Mouse (Mus musculus): Measurements from ENCODE around the gene Aldh3b1. TPM values are rescaled to one million over a fixed set of nuclear protein-coding genes. Genes with fewer than 3 reads are reported as not detected.
"Not testable (repeated sequence)": the region's sequence is repeated elsewhere in the genome, so short reads cannot be mapped to it uniquely, and the experiment has no call there.

The Aldh3b1 gene
- polyA plus RNA-seq, 1 experiment from 2014 or later, result 1.7 TPM

DNA sequence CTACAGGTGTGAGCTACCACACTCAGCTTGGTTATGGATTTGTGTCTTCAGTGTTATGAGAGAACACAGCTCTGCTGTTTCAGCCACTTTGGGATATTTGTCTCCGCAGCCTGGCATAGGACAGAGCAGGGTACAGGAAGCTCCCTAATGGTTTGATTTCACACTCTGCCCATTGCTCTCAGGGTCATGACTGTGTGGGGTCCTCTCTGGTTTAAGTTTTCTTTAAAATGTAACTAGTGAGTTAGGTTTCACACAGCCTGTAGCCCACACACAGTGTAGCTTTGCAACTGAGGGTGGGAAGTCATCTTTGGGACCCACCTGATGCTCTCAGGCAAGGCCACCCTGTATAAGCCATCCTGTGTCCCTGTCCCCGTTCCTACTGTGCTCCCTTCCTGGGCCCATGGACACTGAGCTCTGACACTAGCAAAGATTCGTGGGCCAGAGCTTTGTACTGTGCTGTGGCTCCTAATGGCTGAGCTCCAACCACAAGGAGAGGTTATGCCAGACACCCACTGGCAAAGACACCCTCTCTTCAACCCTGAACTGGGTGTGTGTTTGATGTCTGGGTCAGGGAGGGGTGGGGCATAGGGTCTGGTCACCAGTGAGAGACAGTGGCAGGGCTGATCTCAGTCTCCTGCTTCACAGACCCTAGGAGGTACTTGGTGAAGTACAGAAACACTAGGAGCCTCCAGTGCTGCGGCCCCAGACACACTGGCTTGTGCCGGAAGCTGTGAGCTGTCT is 27.9 kb upstream of the Aldh3b1 start:
- 0 out of 2 replicates have a peak, but pooled peaks have one; percentile 18 for ATAC-seq (ENCODE audit: insufficient number of reproducible peaks, insufficient read depth, low FRiP score, low TSS enrichment, low read depth)
- 68% methylated on average over 5 of the region's 5 CpGs for WGBS
- H3K4me3 ChIP-seq, H3K27me3 ChIP-seq, H3K27ac ChIP-seq, H3K4me2 ChIP-seq, H3K4me1 ChIP-seq, H3K36me3 ChIP-seq, H3K9ac ChIP-seq, H3K9me3 ChIP-seq: not testable (repeated sequence)

DNA sequence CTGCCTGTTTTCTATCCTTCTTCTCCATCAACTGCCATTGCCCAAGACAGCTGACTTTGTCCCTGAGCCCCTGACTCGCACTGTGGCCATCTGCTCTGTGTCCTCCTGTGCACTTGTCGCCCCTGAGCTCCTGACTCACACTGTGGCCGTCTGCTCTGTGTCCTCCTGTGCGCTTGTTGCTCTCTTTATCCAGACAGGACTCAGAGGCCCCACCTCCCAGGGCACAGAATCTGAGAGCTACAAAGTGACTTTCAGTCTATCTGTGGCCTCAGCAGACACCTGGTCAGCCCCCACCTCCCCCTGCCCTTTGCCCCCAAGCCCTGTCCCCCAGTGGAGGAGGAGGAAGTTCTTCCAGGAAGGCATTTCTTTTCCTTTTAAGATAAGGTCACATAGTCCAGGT is 26.2 kb upstream of the Aldh3b1 start:
- no peak overlapping the region for H3K27ac ChIP-seq
- no peak overlapping the region for H3K9ac ChIP-seq
- H3K36me3 ChIP-seq, result no peaks in the 10 kb centered on the region
- 51% methylated on average over 4 of the region's 4 CpGs for WGBS
- no peaks in the 10 kb centered on the region for H3K4me1 ChIP-seq
- H3K9me3 ChIP-seq, result no peaks in the 10 kb centered on the region
- ATAC-seq (ENCODE audit: insufficient number of reproducible peaks, insufficient read depth, low FRiP score, low TSS enrichment, low read depth), result no peak
- no peaks in the 10 kb centered on the region for H3K27me3 ChIP-seq
- H3K4me2 ChIP-seq, result no peak overlapping the region
- H3K4me3 ChIP-seq, result no peak overlapping the region

DNA sequence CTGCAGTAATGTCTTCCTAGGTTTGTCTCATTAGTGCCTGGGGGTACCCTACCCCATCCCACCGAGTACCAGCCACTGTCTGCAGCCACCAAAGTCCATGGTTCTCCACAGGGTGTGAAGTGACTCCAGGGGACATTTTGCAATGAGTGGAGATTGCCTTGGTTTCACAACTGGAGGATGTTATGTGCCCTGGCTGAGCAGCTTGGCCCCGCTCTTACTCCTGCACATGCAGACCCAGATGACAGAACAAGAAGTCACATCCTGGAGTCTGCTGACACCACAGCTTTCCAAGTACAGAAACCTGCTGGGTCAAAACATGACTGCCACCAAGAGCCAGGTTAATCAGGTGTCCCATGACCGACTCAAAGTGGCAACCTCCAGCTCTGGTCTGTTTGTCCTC is 25.4 kb upstream of the Aldh3b1 start:
- H3K9me3 ChIP-seq, result no peaks in the 10 kb centered on the region
- H3K4me1 ChIP-seq, result no peaks in the 10 kb centered on the region
- no peaks in the 10 kb centered on the region for H3K36me3 ChIP-seq
- 78% methylated on average over 3 of the region's 3 CpGs for WGBS
- no peaks in the 10 kb centered on the region for H3K27me3 ChIP-seq
- H3K4me2 ChIP-seq, result no peak overlapping the region
- no peak for ATAC-seq (ENCODE audit: insufficient number of reproducible peaks, insufficient read depth, low FRiP score, low TSS enrichment, low read depth)
- H3K9ac ChIP-seq, result no peak overlapping the region
- no peak overlapping the region for H3K27ac ChIP-seq
- no peak overlapping the region for H3K4me3 ChIP-seq

DNA sequence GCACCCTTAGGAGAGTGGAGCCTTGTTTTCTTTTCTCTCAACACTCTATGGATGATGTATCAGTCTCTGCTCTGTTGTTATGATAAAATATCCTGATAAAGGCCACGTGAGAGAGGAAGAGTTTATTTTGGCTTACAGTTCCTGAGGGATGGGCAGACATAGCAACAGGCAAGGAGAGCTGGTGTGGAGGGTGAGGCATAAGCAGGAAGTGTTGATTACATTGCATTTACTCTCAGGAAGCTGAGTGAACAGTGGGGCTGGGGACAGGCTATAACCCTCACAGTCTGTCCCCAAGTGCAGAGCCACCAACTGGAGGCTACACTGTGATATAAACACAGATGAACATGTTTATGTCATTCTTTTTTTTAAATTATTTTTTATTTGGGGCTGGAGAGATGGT is 22.5 kb upstream of the Aldh3b1 start:
- no peak overlapping the region for H3K9ac ChIP-seq
- no peak for ATAC-seq (ENCODE audit: insufficient number of reproducible peaks, insufficient read depth, low FRiP score, low TSS enrichment, low read depth)
- H3K4me1 ChIP-seq, result no peaks in the 10 kb centered on the region
- H3K4me2 ChIP-seq, result no peak overlapping the region
- no peak overlapping the region for H3K4me3 ChIP-seq
- no peaks in the 10 kb centered on the region for H3K36me3 ChIP-seq
- 50% methylated on average over 1 of the region's 1 CpGs for WGBS
- no peak overlapping the region for H3K27ac ChIP-seq
- H3K9me3 ChIP-seq, result no peaks in the 10 kb centered on the region
- no peaks in the 10 kb centered on the region for H3K27me3 ChIP-seq

DNA sequence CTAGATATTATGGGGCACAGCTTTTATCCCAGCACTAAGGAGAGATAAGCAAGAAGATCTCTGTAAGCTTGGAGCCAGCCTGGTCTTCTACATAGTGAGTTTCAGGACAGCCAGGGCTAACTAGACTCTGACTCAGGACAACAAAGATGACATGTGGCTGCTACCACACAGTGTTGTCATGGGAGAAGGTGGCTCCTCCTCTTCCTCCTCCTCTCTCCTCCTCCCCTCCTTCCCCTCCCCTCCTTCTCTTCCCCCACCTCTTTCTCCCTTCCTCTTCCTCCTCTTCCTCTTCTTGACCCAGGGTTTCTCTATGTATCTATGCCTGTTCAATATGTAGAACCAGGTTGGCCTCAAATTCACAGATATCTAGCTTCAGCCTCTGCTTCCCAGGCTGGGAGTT is 21.9 kb upstream of the Aldh3b1 start:
- H3K27me3 ChIP-seq, result no peaks in the 10 kb centered on the region
- H3K9ac ChIP-seq, result no peak overlapping the region
- ATAC-seq (ENCODE audit: insufficient number of reproducible peaks, insufficient read depth, low FRiP score, low TSS enrichment, low read depth), result no peak
- no peak overlapping the region for H3K27ac ChIP-seq
- no peaks in the 10 kb centered on the region for H3K4me1 ChIP-seq
- H3K36me3 ChIP-seq, result no peaks in the 10 kb centered on the region
- H3K4me2 ChIP-seq, result no peak overlapping the region
- H3K9me3 ChIP-seq, result no peaks in the 10 kb centered on the region
- no peak overlapping the region for H3K4me3 ChIP-seq

DNA sequence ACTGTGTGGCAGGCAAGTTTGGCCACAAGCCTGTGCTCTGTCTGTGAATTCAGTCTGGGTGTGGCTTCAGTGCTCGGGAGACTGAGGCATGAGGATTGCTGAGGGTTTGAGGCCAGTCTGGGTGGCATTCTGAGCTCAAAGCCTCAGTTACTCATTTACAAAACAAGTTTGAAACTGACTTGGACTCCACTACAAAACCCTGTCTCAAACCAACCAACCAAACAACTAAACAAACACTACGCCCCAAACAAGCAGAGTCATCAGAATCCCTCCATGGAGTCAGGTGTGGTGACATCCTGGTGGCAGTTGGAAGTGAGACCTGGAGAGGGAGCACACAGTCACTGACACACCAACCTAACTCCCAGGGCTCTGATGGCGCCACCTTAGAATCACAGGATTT is 20.7 kb upstream of the Aldh3b1 start:
- Histone ChIP-seq H3K9me3 (no peaks in the 10 kb centered on the region), H3K27ac (no peak overlapping the region), H3K4me3 (no peak overlapping the region), H3K4me1 (no peaks in the 10 kb centered on the region), H3K27me3 (no peaks in the 10 kb centered on the region), H3K36me3 (no peaks in the 10 kb centered on the region), H3K4me2 (no peak overlapping the region), H3K9ac (no peak overlapping the region)
- no peak for ATAC-seq (ENCODE audit: insufficient number of reproducible peaks, insufficient read depth, low FRiP score, low TSS enrichment, low read depth)
- WGBS, result 71% methylated on average over 3 of the region's 3 CpGs

DNA sequence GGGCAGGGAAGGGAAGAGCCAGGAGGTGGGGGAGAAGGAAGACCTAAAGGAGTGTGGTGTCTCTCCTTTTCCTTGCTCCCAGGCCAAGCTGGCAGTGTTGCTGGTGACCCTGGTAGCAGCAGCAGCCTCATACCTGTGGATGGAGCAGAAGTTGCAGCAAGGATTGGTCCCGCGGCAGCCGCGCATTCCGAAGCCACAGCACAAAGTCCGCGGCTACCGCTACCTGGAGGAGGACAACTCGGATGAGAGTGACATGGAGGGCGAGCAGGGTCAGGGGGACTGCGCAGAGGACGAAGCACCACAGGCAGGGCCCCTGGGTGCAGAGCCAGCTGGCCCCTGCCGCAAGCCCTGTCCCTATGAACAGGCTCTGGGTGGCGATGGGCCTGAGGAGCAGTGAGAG is 18.9 kb upstream of the Aldh3b1 start:
- H3K9ac ChIP-seq, result no peak overlapping the region
- no peaks in the 10 kb centered on the region for H3K4me1 ChIP-seq
- no peak overlapping the region for H3K27ac ChIP-seq
- WGBS, result 70% methylated on average over 14 of the region's 14 CpGs
- no peaks in the 10 kb centered on the region for H3K36me3 ChIP-seq
- no peak for ATAC-seq (ENCODE audit: insufficient number of reproducible peaks, insufficient read depth, low FRiP score, low TSS enrichment, low read depth)
- H3K4me3 ChIP-seq, result no peak overlapping the region
- H3K27me3 ChIP-seq, result no peaks in the 10 kb centered on the region
- H3K4me2 ChIP-seq, result no peak overlapping the region
- no peaks in the 10 kb centered on the region for H3K9me3 ChIP-seq

DNA sequence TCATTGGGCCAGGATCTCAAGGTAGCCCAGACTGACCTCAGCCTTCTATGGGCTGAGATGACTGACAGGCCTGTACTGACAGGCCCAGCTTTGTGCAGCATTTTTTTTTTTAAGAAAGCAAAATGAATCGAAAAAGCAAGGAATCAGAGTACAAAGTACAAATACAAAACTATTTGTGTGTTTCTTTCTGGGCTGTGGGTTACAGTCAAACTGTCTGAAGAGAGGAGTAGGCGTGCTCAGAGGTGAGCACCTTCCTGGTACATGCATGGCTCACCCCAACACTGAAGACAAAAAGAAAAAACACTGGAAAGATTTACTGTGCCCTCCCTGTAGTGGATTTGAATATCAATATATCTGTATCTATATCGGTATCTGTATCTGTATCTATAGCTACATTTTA is 18.2 kb upstream of the Aldh3b1 start:
- no peaks in the 10 kb centered on the region for H3K9me3 ChIP-seq
- 74% methylated on average over 3 of the region's 3 CpGs for WGBS
- no peak overlapping the region for H3K4me2 ChIP-seq
- H3K4me1 ChIP-seq, result peaks cover 4% of the 10 kb centered on the region; the same call in 1 of the 2 replicates
- no peak for ATAC-seq (ENCODE audit: insufficient number of reproducible peaks, insufficient read depth, low FRiP score, low TSS enrichment, low read depth)
- H3K27me3 ChIP-seq, result no peaks in the 10 kb centered on the region
- H3K36me3 ChIP-seq, result no peaks in the 10 kb centered on the region
- H3K9ac ChIP-seq, result no peak overlapping the region
- no peak overlapping the region for H3K4me3 ChIP-seq
- no peak overlapping the region for H3K27ac ChIP-seq

DNA sequence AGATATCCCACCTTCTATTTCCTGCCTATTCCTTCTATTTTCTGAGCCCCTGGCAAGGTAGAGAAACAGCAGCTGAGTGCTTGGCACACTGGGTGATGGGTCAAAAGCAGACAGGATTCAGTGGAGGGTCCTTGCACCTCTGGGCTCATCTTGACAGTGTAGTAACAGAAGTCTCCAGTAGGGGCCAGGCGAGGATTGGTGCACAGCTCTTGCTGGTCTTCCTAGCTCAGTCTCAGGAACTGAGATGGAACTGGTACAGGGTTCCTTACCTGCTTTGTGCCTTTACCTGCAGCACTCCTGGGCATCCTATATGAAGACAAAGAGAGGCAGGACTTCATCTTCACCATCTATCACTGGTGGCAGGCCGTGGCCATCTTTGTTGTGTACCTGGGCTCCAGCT is 17.1 kb upstream of the Aldh3b1 start:
- Histone ChIP-seq H3K27me3 (no peaks in the 10 kb centered on the region), H3K4me2 (no peak overlapping the region), H3K36me3 (no peaks in the 10 kb centered on the region), H3K4me1 (peaks cover 4% of the 10 kb centered on the region; the same call in 1 of the 2 replicates), H3K4me3 (no peak overlapping the region), H3K9me3 (no peaks in the 10 kb centered on the region), H3K27ac (no peak overlapping the region), H3K9ac (no peak overlapping the region)
- ATAC-seq (ENCODE audit: insufficient number of reproducible peaks, insufficient read depth, low FRiP score, low TSS enrichment, low read depth), result no peak
- 17% methylated on average over 2 of the region's 2 CpGs for WGBS

DNA sequence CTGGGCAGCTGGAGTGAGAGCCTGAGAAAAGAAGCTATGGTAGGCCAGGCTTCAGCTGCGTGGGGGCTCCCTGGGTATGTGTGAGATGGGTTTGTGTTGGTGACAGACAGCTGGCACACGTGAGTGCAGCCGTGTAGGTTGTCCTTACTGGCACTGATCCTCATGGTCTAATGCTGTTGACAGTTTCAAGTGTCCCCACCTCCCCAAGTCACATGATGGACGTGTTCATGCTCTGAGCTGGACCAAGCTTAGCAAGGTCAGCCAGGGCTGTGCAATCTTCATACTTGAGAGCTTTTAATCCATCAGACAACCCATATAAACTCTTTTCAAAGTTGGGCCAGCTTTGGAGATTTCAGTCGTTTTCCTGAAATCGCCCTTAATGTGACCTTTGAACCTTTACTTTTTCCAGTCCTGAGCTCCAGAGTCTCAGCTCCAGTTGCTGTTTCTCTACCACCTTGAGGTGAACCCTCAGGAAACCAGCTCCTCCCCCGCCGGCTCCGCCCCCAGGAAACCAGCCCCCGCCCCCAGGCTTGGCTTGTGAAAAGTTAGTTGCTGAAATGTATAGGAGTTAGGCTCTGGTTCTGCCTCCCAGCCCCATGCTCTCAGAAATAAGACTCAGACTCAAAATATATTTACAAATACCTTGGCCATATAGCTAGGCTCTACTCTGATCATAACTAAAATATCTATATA is 16.4 kb upstream of the Aldh3b1 start:
- H3K4me3 ChIP-seq, result no peak overlapping the region
- H3K4me2 ChIP-seq, result no peak overlapping the region
- H3K9me3 ChIP-seq, result no peaks in the 10 kb centered on the region
- H3K9ac ChIP-seq, result no peak overlapping the region
- WGBS, result 32% methylated on average over 10 of the region's 10 CpGs
- no peaks in the 10 kb centered on the region for H3K27me3 ChIP-seq
- no peaks in the 10 kb centered on the region for H3K36me3 ChIP-seq
- H3K27ac ChIP-seq, result no peak overlapping the region
- peaks cover 4% of the 10 kb centered on the region; the same call in 1 of the 2 replicates for H3K4me1 ChIP-seq
- ATAC-seq (ENCODE audit: insufficient number of reproducible peaks, insufficient read depth, low FRiP score, low TSS enrichment, low read depth), result no peak

DNA sequence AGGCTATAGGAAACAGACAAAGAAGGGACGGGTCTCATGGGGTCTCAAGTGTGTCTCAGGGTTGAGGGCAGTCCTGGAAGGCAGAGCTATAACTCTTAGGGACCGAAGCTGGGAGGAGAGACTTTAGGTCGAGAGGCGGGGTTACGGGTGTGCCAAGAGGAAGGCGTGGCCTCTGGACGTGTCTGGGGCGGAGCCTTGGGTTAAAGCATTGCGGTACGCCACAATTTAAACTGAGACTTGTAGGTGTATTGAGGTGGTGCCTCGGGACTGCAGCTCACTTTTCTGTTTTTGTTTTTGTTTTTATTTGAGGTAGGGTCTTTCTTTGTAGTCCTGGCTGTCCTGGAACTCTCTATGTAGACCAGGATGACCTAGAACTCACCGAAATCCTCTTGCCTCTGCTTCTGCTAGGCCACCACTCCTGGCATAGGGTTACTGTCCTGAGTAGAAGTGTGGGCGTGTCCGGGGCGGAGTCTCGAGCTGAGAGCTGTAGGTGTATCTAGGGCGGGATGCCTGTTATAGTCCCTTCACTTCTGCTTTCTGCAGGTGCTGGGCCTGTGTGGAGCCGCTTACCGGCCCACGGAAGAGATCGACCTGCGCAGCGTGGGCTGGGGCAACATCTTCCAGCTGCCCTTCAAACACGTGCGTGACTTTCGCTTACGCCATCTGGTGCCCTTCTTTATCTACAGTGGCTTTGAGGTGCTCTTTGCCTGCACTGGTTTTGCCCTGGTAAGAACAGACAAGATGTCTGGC is 13.6 kb upstream of the Aldh3b1 start:
- no peak for ATAC-seq (ENCODE audit: insufficient number of reproducible peaks, insufficient read depth, low FRiP score, low TSS enrichment, low read depth)
- Histone ChIP-seq H3K27ac (no peak overlapping the region), H3K4me1 (peaks cover 4% of the 10 kb centered on the region; the same call in 1 of the 2 replicates), H3K9me3 (no peaks in the 10 kb centered on the region), H3K36me3 (no peaks in the 10 kb centered on the region), H3K27me3 (no peaks in the 10 kb centered on the region), H3K4me3 (no peak overlapping the region), H3K4me2 (peak overlapping the region; percentile 33; the same call in 1 of the 2 replicates), H3K9ac (no peak overlapping the region)
- WGBS, result 25% methylated on average over 27 of the region's 27 CpGs

DNA sequence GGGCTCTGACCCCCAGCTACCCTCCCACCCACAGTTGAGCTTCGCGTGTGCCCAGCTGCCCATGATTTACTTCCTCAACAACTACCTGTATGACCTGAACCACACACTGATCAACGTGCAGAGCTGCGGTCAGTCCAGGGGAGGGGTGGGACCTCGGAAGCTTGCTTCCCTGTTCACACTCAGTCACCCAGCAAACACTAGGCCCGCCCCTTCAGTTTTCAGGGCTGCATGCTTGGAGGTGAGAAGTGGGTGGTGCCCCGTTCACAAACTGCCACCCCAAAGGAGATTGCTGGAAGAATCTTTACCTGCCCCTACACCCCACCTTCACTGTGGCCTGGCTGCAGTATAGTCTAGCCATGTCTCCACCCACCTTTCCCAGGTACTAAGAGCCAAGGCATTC is 12.7 kb upstream of the Aldh3b1 start:
- WGBS, result 81% methylated on average over 7 of the region's 7 CpGs
- Histone ChIP-seq H3K36me3 (no peaks in the 10 kb centered on the region), H3K4me1 (peaks cover 4% of the 10 kb centered on the region; the same call in 1 of the 2 replicates), H3K4me2 (no peak overlapping the region), H3K4me3 (no peak overlapping the region), H3K27ac (no peak overlapping the region), H3K27me3 (no peaks in the 10 kb centered on the region), H3K9me3 (no peaks in the 10 kb centered on the region), H3K9ac (no peak overlapping the region)
- no peak for ATAC-seq (ENCODE audit: insufficient number of reproducible peaks, insufficient read depth, low FRiP score, low TSS enrichment, low read depth)
